Mouse (Mus musculus): ENCODE data around the gene Tmem240.

GRCm38 (mm10) chr4:155727993-155728392 is 6.6 kb upstream of the Tmem240 start:
- TF ChIP-seq POLR2A (IDR thresholded peaks at IDR 0.05; ENCODE audit: borderline replicate concordance, extremely low read depth, insufficient read depth, insufficient read length, poor library complexity, severe bottlenecking): no peak
- no peak for TF ChIP-seq CTCF (IDR thresholded peaks at IDR 0.05; ENCODE audit: borderline replicate concordance, extremely low read depth, insufficient read depth, insufficient read length)

All from brain, embryonic 14.5 days (tissue).